Mouse (Mus musculus) embryonic fibroblast, embryonic 13.5 days (primary cell): ENCODE measurements at regions not wholly inside any gene's neighbourhood (a gene's known extent, or its start where the extent isn't known, plus 50 kb on each side); places are given as distances from the start of the nearest gene placed in this dataset.

ENCODE experiments used
- CTCF ChIP-seq: IDR thresholded peaks from 2 replicates; pipeline ENCODE4 v1.5.1; 2011; ENCODE audit warnings: mild to moderate bottlenecking, control low read depth, low read length, moderate library complexity, borderline replicate concordance; ENCODE audit not compliant: insufficient read depth
- POLR2A ChIP-seq: IDR thresholded peaks from 2 replicates; pipeline ENCODE4 v1.6.1; 2011; ENCODE audit warnings: low read depth, mild to moderate bottlenecking, control low read depth, low read length, moderate library complexity

GRCm38 (mm10) chr13:11216671-11217330 lies 856.2 kb upstream of the Chrm3 start:
- TF ChIP-seq CTCF (no peak), POLR2A (no peak)
